Mouse (Mus musculus): ENCODE data around the gene Trappc3.

DNA sequence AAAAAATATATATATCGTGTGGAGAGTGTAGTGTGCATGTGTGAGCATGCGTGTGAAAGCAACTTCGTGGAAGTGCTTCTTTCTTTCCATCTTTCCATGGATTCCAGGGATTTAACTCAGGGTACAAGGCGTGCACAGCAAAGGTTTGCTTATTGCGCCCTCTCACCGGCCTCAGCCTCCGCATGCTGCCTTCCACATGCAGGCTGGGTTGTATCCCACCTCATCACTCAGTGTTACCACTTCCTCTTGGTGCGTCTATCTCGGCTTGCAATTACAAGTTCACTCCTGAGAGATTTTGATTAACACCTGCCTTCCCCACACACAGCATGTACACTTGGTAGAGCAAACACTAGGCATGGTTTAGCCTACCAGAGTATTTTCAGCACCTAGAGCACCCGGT lies 26.9 kb upstream of the Trappc3 start:
- TF ChIP-seq CTCF (IDR thresholded peaks at IDR 0.05; ENCODE audit: control insufficient read depth, insufficient read depth, insufficient replicate concordance, low read depth, low read length) (no peak), POLR2A (IDR thresholded peaks at IDR 0.05; ENCODE audit: control insufficient read depth, low read depth, low read length) (no peak)
